Mouse (Mus musculus) urinary bladder, postnatal 36 days (tissue): ENCODE measurements around the gene Uts2.
"Not testable (repeated sequence)": the region's sequence is repeated elsewhere in the genome, so short reads cannot be mapped to it uniquely, and the experiment has no call there.

Experiments
- DNase-seq, 2 experiments: peaks; one replicate each; pipeline ENCODE4 v3.0.0; 2022; ENCODE audit warnings: low spot score in 2 of 2, mixed read lengths in 1 of 2

Uts2 gene

GRCm38 (mm10) chr4:151015946-151016345 lies 19.0 kb downstream of the Uts2 start:
- no peak for DNase-seq

GRCm38 (mm10) chr4:151017356-151017755 lies 20.5 kb downstream of the Uts2 start:
- DNase-seq: not testable (repeated sequence)

GRCm38 (mm10) chr4:151024152-151024551 lies 27.3 kb downstream of the Uts2 start:
- DNase-seq: no peak

DNA sequence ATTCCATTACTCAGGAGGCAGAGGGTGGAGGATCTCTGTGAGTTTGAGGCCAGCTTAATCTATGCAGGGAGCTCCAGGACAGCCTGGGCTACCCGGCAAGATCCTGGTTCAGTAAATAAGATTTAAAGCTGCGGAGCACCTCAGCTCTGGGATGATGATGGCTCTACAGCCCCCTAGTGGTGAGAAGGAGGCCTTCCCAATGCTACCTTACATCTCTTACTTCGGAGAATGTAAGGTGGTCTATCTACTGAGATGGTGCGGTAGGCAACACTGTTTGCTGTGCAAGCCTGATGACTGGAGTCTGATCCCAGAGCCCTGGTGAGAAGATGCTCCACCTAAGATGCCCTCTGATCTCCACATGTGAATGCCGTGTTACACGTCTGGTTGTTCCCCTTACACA lies 30.1 kb downstream of the Uts2 start:
- no peak for DNase-seq

DNA sequence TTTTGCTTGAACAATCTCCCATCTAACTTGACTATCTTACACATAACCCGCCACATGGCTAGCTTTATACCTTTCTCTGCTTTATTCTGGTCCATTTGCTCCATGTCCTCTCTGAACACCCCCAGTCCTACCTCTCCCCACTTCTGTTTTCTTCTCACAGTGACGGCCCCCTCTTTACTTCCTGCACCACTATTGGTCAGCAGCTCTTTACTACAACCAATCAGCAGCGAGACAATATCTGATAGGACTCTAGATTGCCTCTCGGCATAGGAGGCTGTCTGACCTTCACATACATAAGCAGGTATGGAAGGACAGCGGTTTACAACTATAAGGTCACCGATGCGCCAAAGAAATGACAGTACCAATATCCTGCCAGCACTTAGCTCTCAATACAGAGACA lies 39.6 kb downstream of the Uts2 start:
- no peak for DNase-seq

DNA sequence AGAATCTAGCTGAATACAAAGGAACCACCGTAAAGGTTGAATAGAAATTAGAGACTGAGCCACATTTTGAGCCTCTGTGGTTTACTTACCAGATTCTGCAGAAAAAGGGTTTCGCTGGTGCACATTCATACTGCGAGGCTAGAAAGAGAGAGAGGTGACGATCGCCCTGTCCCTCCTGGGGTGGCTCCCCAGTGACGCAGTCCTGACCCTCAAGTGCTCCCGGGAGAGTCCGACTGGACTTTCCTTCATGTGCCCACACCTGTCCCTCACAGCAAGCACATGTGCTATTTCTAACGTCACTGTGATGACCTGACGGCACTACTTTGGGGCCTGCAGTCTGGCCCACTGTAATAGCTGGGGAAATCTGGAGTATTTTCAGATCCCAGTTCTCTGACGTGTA lies 40.9 kb downstream of the Uts2 start:
- no peak for DNase-seq

GRCm38 (mm10) chr4:151041506-151041905 lies 44.6 kb downstream of the Uts2 start:
- no peak for DNase-seq

DNA sequence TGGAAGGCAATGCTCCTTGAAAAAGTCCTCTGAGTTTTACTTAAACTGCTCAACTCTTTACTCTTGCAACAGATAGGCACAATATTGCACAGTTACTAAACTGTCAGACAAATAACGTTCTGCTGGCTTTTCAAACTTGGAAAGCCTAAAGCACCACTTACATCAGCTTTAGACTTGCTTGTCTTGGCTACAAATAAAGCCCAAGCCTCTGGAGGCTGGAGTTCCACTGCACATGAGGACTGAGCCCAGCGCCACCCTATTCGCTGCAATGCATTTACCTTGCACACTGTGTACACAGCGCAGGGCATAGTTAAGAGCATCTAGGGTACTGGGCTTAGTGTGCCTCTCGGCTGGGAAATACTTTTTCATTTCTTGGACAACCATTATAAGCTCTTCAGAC lies 46.4 kb downstream of the Uts2 start:
- DNase-seq: peak; percentile 17 to 59

DNA sequence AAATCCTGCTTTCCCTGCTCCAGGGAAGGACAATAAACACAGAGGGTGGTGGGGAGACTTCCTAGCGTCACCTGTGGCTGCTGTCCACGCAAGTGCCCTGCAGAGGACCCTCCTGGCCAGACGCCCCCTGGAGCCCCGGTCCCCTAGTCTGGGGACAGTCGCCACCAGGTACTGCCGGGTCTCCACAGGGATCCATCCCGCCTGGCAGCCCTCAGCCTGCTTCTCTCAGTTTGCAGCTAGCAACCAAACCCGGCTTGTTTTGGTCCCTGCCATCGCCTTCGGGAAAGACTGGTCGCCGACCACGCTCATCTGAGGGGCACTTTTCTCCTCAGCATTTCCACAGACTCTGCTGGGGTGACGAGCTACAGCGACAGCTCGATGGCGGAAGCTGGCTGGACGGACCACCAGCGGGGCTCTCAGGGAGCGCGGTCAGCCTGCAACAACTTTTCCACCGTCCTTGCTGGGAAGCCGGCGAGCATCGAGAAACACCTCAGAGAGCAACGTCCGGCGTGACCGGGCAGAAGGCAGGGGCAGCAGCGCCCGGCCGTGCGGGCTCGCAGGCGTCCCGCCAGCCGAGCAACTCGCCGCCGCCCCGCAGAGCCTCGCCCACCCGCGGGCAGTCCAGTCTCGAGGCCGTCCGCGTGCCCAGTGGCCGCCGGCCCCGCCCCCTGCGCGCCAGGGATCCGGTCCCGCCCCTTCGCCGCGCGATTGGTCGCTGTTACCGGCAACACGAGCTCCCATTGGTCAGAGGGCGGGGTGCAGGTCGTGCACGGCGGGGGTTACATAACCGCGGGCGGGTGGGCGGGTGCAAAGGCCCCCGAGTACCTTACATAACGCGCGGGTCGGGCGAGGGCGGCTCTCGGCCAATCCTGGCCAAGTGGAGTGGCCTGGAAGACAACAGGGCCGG lies 47.4 kb downstream of the Uts2 start, which contains the start of gene Per3:
Per3 (minus strand) TSS at position 629 of the 907 bp plus-strand sequence.
- DNase-seq: peak; percentile 98

DNA sequence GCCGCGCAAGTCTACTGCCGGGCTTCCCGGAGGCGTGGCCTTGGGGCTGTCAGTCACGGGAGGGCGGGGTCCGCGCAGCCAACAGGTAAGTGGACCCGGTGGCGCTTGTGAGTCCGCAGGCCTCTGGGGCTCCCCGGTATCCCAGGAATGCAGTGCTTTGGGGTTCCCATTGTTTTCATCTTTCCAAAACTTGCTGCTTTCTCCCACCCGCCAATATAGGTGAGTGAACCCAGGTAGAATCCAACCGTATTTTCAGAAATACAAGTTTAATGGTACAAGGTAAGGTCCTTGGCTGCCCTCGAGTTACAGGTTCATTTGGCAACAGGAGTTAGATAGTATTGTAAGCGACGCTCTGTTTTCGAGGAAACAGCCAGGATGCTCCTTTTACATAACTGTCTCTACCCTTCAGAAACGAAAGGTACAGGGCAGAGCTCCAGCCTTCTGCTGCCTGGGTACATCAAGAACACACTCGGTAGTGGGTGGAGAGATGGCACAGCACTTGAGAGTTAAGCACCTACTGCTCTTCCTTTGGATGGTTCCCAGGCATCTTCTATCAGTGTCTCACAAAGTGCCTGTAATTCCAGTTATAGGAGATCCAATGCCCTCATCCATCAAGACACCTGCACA lies 48.2 kb downstream of the Uts2 start:
- DNase-seq: no peak

GRCm38 (mm10) chr4:151046524-151046923 lies 49.6 kb downstream of the Uts2 start:
- DNase-seq: no peak

DNA sequence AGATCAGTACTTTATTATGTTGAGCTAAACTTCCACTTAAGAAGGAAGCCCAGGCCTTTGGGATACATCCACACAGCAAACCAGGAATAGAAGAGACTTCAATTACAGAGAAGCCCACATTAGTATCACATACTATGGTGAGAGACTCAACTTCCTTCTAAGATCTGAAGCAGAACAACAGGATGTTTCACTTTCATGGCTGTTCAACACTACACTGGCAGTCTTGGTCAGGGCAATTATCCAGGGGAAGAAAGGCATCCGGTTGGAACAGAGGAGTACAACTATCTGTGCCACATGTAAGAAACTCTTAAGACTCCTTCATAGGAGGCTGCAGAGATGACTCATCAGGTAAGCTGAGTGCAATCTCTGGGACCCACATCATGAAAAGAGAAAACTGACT lies 54.3 kb downstream of the Uts2 start:
- DNase-seq: no peak
